Mouse (Mus musculus) layer of hippocampus, adult 9-11 months (tissue): Measurements from ENCODE around the gene Fam216b.

Source experiments
- DNase-seq: peaks from one replicate; pipeline ENCODE4 v3.0.0; 2022

The Fam216b gene

DNA sequence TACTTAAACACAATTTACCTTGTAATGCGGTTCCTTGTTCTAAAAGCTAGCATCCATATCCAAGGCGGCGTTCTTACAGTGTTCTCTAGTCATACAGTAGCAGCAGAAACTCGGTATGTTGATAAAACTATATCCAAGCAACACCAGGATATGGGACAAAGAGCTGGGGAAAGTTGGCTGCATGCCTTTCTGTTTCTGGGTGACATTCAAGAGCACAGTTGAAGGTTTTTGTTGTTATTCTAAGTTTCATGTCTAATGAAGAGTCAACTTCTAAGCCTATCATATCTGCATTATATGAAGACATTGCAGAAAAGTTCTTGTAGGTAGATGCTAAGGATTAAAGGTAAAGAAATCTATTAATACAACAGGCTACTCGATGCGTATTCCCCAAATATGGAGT, at the start of gene Fam216b:
Gene Fam216b (minus strand): TSS at position 101 of the 400 bp plus-strand sequence.
- no peak for DNase-seq

DNA sequence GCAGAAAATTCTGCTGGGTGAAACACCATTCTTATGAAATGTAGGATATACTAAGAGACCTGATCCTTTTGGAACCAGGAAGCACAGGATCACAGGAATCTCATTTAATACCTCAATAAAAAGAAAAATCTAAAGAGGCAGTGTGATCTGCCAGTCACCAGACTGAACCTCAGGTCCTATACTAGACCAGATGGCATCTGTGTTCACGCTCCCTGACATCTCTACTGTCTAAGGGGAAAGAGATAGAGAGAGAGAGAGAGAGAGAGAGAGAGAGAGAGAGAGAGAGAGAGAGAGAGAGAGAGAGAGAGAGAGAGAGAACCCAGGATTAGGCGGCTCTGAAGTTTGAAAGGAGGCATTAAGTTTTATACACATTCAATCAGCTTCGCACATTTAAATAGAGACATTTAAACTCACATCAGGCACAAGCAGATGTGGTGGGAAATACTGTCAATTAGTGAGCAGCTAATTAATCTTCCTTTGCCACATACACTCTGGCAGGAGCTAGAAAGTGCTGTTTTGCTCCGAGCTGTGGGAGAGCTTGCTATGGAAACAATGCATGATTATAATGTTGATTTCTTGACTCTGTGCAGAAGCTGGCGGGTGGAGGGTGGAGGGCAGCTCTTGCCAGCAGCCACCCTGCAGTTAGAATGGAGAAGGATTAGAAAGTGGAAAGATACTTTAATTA, 43.7 kb upstream of the Fam216b start:
- DNase-seq, result peak; percentile 57

DNA sequence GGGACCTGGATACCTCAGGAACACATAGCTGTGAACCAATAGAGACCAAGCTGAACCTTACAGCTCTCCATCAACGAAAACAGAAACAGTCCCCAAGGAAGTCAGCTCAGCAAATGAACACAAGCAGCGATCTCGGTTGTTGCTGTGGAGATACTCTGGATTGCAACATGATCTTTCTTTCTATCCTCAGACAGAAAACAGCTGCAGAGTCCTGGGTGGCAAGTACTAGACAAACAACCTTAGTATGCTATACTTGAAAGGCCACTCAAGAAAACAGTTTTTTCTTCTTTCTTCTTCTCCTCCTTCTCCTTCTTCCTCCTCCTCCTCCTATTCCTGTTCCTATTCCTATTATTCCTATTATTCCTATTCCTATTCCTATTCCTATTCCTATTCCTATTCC, 37.9 kb upstream of the Fam216b start:
- DNase-seq, result no peak

DNA sequence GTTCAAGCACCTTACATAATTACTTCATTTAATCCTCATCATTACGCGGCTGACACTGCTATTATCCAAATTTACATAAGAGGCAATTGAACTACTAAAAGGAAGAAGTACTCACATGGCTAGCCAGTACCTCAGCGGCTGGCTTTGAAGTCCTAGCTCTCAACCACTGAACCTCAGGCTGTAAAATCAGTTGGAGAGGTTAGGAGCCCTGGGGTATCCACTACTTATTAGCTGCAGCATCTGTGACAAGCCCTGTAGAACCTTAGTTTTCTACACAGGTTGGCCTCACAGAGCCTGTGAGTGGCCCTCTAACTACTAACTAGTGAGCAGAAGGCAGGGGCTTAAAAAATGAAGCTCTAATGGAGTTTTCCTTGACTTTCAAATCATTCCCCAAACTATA, 31.5 kb upstream of the Fam216b start:
- no peak for DNase-seq

DNA sequence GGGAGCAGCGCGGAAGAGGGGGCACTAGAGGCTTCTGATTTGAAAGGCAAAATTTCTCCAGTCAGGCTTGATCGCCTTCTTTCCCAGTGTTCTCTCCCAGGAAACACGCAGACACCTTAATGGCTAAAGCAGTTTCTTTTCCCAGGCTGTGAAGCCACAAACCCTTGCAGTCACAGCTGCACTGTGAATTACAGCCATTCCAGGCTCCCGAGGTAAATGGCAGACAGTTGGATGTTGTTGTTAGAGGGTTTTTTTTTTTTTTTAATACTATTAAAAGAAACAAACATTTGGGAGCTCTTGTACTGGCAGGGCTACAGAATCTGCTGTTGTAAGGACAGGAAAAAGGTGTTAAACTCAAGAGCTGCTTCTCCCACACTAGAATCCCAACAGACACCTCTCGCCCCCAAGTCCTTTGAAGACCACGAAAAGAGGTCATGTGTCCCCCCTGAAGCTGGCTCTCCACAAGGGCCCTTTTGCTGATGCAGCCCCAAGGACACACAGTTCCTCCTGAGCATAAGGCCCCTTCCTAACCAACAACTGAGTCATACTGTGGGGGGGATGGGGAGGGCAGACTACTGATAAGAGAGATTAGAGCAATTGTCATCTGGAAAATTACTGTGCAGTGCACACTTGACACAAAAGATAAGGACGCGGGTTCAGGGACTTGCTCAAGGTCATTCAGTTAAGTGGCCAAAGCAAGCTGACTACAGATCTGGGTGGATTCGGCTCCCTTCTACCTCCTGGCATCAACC, 30.8 kb upstream of the Fam216b start:
- peak; percentile 6 for DNase-seq

DNA sequence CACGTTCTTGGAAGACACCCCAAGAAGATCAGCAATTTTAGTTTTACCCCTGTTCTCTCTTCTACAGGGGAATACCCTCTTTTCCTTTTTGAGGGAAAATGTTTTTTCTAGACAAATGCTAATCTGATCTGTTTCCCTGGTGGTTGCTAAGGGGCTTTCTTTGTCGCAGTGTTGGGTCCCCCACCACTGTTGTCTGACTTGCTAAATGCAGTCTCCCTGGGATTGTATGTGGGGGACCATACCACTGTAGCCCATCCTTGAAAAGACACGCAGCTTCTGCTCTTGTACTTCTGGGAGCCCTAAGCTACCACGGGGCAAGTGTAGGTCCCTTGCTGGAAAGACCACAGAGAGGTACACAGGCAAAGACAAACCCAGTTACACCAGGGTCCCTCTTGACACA, 28.9 kb upstream of the Fam216b start:
- no peak for DNase-seq

DNA sequence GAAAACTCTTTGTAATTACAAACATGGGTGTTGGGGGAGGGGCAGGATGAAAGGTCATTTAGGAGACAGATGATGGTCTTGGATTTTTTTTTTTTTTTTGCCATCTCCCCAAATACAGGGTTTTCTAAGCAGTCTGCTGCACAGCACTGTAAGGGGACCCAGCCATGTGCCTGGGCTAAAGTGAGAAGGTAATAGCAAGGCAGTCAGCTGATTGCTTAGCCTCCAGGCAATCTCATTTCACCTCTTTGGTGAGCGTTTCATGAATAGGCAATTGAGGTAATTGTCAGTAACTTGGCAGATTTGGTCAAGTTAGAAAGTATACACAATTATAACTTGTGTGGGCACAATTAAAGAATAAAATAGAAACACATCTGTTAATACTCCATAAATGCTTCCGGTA, 28.5 kb upstream of the Fam216b start:
- no peak for DNase-seq

DNA sequence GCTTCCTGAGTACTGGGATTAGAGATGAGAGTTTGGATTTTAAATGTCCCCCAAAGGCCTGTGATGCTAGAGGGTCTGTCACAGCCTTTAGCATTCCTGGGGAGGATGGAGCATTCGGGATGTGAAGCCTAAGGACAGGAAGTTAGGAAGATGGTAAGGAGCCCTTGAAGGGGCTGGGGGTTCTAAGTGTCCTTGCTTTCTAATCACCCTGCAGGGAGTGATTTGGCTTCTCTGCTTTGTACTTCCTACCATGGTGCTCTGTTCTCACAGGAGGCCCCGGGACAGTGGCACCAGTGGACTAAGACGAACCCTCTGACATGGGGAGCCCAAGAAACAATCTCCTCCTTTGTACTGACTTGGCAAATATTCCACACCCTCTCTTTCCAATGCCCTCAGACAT, 23.7 kb upstream of the Fam216b start:
- no peak for DNase-seq

DNA sequence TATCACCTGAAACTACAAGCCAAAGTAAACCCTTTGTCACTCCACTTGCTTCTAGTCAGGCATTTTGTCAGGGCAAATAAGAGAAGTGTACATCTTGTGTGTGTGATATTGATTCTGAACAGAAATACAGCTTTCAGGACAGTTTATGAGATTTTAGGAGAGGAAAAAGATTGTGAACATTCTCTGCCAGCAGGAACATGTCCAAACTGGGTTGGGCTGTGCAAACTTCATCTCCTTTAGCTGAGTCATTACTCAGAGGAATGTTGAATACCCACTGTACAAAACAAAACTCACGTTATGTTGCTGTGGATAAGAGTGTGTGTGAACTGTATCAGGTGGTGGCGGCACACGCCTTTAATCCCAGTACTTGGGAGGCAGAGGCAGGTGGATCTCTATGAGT, 22.1 kb upstream of the Fam216b start:
- DNase-seq, result no peak

DNA sequence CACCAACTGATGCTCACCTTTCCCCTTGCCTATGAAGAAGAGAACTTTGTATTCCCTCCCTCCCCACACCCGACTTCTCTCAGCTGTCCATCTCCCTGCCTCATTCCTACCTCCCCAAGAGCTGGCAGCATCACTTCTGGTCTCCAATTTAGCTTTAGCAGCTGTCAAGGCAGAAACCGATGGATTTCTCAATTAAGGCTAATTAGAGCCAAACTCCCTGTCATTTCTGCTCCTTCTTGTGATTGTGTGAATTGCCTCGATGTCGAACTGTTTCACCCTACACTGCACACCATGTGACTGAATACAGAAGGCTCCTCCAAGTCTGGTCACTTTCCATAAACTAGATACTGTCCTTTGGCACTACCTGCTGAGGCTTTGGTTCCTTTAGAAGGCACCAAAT, 20.6 kb upstream of the Fam216b start:
- peak; percentile 5 for DNase-seq

DNA sequence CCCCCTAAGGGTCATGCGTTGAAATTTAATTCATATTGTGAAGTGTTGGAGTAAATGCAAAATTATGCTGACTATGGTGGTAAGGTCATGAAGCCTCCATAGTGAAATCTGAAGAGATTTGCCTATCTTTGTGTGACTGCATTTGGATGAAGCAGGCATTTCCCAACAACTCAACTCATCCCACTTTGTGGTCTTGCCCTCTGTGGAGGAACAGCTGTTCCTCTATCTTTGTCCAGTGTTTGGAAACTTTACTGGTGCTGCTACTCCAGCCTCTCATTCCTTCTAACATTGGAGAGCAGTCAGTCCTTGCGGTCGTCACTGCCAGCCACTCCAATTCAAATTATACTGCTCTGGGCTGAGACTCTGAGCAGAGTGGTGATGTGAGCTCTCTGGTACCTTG, 19.6 kb upstream of the Fam216b start:
- DNase-seq, result no peak

DNA sequence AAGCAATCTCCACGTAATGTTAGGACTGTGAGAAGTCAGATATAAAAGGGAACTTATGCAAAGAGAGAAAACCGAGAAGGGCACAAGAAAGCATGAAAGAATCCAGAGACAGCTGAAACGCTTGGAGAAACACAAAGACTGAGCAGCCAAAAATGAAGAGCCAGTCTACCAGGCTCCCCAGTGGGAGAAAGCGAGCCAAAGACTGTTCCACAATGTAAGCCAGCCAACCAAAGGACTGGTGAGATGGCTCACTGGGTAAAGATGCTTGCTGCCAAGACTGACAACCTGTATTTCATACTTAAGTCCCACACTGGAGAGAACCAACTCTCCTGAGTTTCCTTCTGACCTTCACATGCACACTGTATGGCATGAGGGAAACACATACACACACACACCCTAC, 784 bp upstream of the Fam216b start:
- DNase-seq, result no peak

DNA sequence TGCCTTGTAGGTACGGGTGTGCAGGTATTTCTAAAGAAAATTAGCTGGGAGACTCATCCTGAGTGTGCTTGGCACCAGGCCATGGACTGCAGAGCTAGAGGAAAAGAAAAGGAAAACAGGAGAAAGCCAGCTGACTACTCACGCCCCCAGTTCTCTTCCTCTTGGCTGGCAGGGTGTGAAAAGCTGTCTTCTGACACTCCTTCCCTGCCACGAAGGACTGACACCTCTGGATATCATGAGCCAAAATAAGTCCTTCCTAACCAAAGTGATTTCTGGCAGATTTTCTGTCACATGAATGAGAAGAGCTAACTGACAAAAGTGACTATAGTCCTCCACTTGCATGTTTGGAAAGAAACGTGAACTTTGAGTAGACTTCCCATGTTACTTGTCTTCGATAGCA, 5.3 kb downstream of the Fam216b start:
- DNase-seq, result no peak

DNA sequence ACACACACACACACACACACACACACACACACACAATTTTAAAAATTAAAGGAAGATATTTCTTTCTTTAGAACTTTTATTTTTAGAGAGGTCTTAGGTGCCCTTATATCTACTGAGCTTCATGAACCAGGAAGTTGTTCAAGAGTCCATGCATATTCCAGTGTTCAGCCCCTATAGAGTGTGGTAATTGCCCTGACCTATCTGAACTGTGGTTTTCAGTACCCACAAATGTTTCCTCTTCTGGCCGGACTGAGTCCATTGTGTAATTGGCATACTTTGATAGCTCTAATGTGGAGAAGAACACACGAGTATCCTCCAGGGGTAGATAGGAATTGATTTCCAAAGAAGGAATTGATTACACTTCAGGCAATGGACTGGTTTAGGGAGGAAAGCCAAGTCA, 11.3 kb downstream of the Fam216b start:
- no peak for DNase-seq

DNA sequence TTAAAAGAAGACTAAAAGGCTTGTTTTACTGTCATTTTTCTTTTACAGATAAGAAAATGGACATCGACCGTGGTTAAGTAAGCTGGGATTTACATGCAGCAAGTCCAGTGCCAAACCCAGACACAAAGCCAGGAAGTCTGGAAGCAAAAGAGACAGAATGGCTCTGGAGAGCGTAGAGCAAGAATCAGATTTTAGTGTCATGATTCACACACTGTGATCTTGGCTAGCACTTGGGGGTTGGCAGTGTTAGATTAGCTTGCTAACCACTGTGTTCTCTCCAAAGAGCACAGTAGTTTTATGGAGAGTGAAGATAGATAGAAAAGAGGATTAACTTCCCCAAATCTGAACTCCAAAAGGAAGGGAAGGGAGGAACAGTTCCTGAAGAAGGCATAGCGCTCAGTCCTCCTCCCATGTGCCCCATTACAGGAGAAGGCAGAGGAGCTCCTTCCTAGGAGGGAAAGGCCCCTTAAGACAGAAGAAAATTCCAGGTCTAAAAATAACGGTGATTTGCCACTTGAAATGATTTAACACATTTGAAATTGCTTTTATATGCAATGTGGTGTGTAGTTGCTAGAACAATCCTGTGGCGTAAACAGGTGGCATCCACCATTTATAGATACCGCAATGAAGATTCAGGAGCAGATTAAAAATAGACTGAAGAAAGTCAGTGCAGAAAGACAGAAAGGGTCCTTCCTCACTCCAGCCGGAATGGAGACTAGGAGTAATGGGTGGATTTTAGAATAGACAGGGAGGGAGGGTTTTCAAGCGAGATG, 22.7 kb downstream of the Fam216b start:
- no peak for DNase-seq

DNA sequence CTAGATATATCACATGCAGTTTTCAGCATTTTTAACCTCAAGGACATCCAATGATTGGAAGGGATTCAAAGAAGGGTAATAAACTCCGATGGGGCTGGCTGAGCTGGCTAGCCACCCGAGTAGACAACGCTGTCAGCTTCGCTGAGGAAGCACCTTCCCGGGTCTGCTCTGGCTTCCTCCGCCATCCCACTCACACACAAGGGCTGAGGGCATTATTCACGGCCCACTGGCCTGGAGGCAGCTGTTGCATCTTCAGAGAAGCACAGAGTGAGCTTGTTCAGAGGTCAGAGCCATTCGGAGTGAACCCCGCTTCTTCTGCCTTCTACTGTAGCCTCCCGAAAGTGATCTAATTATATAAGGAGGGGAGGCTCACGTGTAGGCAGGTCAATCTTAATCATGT, 26.3 kb downstream of the Fam216b start:
- no peak for DNase-seq

DNA sequence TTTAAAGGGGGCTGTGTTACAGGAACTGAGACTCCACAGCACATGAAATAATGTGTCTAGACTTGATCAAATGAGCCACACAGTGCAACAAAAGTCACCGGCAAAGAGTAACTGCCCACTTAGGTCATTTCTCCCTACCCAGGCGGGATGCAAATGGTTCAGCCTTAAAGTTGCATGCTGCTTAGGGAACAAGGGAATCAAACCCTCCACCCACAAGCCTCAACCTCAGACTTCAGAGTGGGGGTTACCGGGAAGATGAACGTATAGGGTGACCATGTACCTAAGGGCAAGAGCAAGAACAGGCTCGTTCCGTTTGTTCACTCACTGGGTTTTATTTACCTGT, 28.2 kb downstream of the Fam216b start:
- DNase-seq, result no peak

DNA sequence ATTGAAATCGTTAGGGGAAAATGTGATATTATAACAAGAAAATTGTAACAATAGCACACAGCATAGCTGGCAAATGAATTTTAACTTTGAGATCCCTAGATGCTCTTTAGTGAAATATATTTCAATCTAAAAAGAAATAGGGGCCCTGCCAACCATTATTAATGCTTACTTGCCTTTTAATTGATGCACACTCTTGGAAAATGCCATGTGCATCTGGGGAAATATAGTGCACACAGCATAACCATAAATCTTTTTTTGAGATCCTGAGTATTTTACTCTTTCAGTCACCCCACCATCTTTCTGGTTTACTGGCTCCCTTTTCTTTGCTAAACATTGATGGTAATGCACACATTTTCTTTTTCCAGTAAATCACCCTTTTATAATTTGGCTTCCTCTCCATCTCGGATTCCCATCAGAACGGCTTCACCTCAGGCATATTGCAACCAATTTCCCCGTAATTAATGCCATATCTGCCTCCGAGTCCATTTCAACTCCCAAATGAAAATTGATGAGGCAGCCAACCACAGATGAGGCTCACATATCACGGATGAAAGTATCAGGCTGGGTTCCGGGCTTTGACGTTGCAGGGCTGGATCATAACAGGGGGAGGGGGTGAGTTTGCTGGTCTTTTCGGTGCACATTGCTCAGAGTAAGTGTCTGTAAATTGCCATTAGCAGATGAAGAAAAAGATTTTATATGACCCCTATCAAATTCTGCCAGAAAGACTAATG, 28.8 kb downstream of the Fam216b start:
- DNase-seq, result no peak

DNA sequence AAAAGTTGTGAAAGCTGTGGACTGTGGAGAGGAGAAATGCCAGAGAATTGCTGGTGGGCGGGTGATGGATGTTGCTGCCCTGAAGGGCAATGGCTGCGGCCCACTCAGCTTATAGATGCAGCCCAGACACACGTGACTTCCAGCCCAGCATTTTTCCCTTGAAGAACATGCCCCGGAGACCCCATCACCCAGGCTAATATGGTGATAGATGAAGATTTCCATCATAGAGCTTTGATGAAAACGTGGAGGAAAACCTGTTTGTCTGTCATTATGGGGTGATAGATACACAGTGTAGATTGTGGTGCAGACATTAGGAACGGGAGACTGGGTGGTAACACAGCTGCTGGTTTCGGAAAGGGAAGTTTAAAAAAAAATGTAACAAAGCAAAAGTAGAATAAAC, 31.4 kb downstream of the Fam216b start:
- no peak for DNase-seq

DNA sequence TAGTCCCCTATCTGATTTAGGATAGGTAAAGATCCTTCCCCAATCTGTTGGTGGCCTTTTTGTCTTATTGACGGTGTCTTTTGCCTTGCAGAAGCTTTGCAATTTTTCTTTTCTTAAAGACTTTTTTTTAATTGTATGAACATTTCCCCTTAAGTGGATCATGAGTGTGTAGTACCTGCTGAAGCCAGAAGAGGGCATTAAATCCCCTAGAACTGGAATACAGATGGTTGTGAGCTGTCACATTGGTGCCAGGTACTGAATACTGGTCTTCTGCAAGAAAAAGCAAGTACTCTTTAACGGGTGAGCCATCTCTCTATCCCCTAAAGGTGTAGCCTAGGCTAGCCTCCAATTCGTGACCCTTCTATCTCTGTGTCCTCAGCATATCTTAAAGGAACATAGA, 32.4 kb downstream of the Fam216b start:
- no peak for DNase-seq

DNA sequence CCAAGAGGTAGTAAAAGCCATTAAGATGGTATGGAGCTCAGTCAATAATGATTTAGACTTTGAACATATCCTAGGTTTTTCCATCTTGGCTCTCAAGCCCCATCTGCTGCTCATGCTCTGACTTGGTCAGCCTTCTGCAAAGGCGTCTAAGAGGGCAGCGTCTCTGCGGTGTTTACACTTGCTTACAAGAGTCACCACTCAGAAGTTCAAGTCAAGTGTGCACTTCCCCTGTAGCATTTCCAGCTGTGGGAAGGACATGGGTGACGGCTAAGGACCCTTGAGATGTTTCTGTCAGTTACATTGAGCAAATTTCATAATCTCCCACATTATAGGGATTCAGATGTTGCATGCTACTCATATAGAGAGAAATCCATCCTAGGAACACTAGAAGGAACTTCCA, 40.1 kb downstream of the Fam216b start:
- no peak for DNase-seq

DNA sequence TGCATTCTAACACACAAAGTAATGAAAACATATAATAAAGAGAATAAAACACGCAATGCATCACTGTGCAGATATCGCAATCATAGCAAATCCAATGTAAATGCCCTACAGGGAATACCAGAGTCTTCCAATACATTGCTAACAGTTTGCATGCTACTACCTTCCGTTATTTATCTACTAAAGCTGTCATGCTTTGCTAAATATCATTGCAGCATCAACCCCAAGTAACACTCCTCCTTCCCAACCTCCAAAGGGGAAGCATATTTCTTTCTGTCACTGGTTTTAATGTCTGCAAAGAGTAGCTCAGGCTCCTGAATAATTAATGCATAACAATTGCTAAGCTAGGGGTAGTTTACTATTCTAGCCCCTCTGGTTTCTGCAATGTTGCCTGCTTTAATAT, 40.5 kb downstream of the Fam216b start:
- DNase-seq, result no peak

DNA sequence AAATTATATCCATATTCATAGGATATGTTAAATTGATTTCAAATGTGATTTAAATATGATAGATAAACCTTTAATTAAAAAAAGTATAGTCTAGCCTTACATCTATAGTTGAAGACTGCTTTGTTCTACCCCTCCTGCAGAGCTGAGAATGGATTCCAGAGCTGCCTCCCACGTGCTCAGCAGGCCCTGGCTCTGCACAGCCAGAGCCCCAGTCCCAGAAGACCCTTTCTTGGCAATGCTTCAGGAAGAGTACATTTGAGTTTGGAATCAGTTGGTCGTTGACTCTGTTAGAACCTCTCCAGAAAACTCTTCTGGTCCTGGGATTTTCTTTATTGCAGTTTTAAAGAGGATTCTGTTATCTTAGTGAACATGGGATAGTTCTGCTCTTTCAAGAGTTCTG, 45.7 kb downstream of the Fam216b start:
- no peak for DNase-seq
